In genomic region chr15:6253471-6253870, GRCm38 (mm10) we compare ENCODE assay signal across 24 mouse cellular contexts. TPM values are rescaled to one million over a fixed set of nuclear protein-coding genes. Genes with fewer than 3 reads are reported as not detected.
"Had no signal": no experiment of that assay in that cellular context is flagged by ENCODE, and none has a peak within 500 bp of the region (broad histone marks: within the 10 kb centered on the region; RNA-seq: fewer than 3 reads in every experiment).

No protein-coding gene starts in this region.

- H3K4me3 ChIP-seq: intestine, embryonic 15.5 days; layer of hippocampus, adult 2 months; limb, embryonic 10.5 days; limb, embryonic 13.5 days; liver, embryonic 12.5 days; liver, embryonic 15.5 days; lung, embryonic 15.5 days; megakaryocyte, embryonic 14.5 days; midbrain, embryonic 12.5 days; myocyte; neural tube, embryonic 13.5 days; stomach, embryonic 15.5 days had no signal

- DNase-seq: layer of hippocampus, adult 9-11 months; liver; lung, adult 18-20 months; lung, postnatal 10 days; lung, postnatal 36 days; retina, postnatal 1 day; right cerebral cortex, postnatal 25 days; spleen, adult 18-20 months; thymus, postnatal 25 days had no signal

- ATAC-seq: hindbrain, embryonic 16.5 days; intestine, embryonic 15.5 days; liver, embryonic 12.5 days; midbrain, embryonic 16.5 days had no signal

- H3K4me1 ChIP-seq: intestine, embryonic 15.5 days; limb, embryonic 10.5 days; limb, embryonic 13.5 days; liver, embryonic 12.5 days; liver, embryonic 15.5 days; lung, embryonic 15.5 days; midbrain, embryonic 12.5 days; neural tube, embryonic 13.5 days; stomach, embryonic 15.5 days had no signal

- H3K27ac ChIP-seq: intestine, embryonic 15.5 days; layer of hippocampus, adult 2 months; limb, embryonic 10.5 days; limb, embryonic 13.5 days; liver, embryonic 12.5 days; liver, embryonic 15.5 days; lung, embryonic 15.5 days; midbrain, embryonic 12.5 days; neural tube, embryonic 13.5 days; stomach, embryonic 15.5 days had no signal

- H3K9ac ChIP-seq: intestine, embryonic 15.5 days; limb, embryonic 13.5 days; liver, embryonic 12.5 days; liver, embryonic 15.5 days; lung, embryonic 15.5 days; midbrain, embryonic 12.5 days; neural tube, embryonic 13.5 days; stomach, embryonic 15.5 days had no signal

- H3K4me2 ChIP-seq: intestine, embryonic 15.5 days; limb, embryonic 13.5 days; liver, embryonic 12.5 days; liver, embryonic 15.5 days; lung, embryonic 15.5 days; midbrain, embryonic 12.5 days; neural tube, embryonic 13.5 days; stomach, embryonic 15.5 days had no signal

- H3K9me3 ChIP-seq: intestine, embryonic 15.5 days; limb, embryonic 10.5 days; limb, embryonic 13.5 days; liver, embryonic 12.5 days; liver, embryonic 15.5 days; lung, embryonic 15.5 days; megakaryocyte, embryonic 14.5 days; midbrain, embryonic 12.5 days; neural tube, embryonic 13.5 days; stomach, embryonic 15.5 days had no signal

- H3K36me3 ChIP-seq: intestine, embryonic 15.5 days; limb, embryonic 10.5 days; limb, embryonic 13.5 days; liver, embryonic 12.5 days; liver, embryonic 15.5 days; lung, embryonic 15.5 days; midbrain, embryonic 12.5 days; neural tube, embryonic 13.5 days; stomach, embryonic 15.5 days had no signal

- H3K27me3 ChIP-seq: intestine, embryonic 15.5 days; limb, embryonic 13.5 days; liver, embryonic 12.5 days; liver, embryonic 15.5 days; lung, embryonic 15.5 days; megakaryocyte, embryonic 14.5 days; midbrain, embryonic 12.5 days; neural tube, embryonic 13.5 days; stomach, embryonic 15.5 days had no signal

RNA-seq across cellular contexts. Expression of gene Dab2, which starts 46.1 kb away (rescaled TPM):
- total RNA-seq: neutrophil, adult 5-6 weeks had no signal
